Mouse (Mus musculus) brown adipose tissue, adult 24 weeks (tissue): Measurements from ENCODE around the gene Nln. TPM values are rescaled to one million over a fixed set of nuclear protein-coding genes. Genes with fewer than 3 reads are reported as not detected.
A peak's percentile ranks its signal among the peaks of the same experiment; 100 is the strongest.

Experiments used
- H3K27ac ChIP-seq: fragments of 200-500 bp; replicated peaks from 2 replicates; pipeline ENCODE4 v1.5.1; 2012; ENCODE audit warnings: low read depth, mild to moderate bottlenecking, low read length
- H3K4me1 ChIP-seq: fragments of 200-500 bp; 2 replicates; pipeline ENCODE4 v1.6.1; 2012; ENCODE audit warnings: low read length, mixed read lengths; ENCODE audit not compliant: control insufficient read depth, insufficient read depth, insufficient read length
- H3K4me3 ChIP-seq: fragments of 200-500 bp; 2 replicates; pipeline ENCODE4 v1.5.1; 2012; ENCODE audit warnings: low read depth, mild to moderate bottlenecking, low read length, moderate library complexity; ENCODE audit not compliant: insufficient read depth
- polyA plus RNA-seq: library from polyadenylated mRNA; stranded (reverse); fragments of >200 nt; gene quantifications from 2 replicates; pipeline ENCODE4 v1.2.4, GENCODE M21; 2012; ENCODE audit not compliant: missing spikeins, insufficient read depth, insufficient read length

The Nln gene
- polyA plus RNA-seq, 1 experiment = 20.0 TPM

DNA sequence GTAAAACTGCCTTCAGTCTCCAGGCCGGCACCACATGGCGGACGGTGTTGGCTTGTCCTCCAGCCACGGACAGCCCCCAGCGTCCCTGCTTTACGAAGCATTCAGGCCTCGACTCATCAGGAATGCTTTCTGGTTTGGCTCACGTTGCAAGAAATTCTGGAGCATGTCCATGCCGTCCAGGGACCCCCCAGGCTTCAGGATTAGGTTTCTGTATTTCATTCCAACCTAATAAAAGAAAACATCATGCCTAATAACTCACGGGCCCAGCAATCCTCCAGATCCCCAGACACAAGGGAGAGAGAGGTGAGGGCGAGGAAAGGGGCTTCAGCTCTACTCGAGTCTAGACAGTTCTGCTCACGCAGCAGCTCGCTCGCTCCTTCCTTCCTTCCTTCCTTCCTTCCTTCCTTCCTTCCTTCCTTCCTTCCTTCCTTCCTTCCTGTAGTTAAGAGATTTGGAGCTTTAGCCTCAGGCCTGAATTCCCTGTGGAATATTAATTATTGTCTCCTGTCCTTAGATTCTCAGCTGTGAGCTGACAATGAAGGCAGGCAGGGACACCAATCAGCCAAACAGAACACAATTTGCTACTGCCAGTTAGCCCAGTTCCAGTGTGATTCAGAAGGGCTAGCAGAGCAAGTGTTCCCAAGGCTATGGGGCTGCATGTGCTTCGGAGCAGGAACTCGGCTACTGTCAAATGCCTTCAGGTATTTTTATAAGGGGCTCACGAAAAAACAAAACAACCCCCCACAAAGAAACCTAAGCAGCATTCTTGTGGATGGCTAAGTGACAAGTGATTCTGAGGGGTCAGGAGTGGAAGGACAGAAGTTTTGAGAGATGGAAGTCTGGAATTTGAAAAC is 84.3 kb downstream of the Nln start:
- Histone ChIP-seq H3K4me3 (no peak overlapping the region), H3K27ac (peak overlapping the region; percentile 1; the same call in 1 of the 2 replicates), H3K4me1 (peaks cover 4% of the 10 kb centered on the region; the same call in 1 of the 2 replicates)

DNA sequence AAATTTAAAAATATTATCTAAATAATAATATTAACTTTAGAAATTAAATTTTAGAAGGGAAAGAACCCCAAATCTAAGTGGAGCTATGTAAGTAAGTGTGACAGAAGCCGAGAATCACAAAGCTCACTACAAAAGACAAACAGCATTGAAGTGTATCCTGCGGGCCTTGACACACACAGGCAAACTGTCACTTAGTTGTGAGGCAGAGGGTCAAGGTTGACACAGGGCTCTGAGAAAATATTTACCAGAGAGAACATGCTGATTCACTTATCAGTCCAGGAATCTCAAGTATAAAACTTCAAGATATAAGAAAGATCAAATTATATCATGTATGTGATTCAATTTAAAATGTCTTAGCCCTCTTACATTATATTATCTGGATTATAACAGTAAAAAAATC is 85.1 kb downstream of the Nln start:
- Histone ChIP-seq H3K4me3 (no peak overlapping the region), H3K4me1 (peaks cover 4% of the 10 kb centered on the region; the same call in 1 of the 2 replicates), H3K27ac (no peak overlapping the region)

DNA sequence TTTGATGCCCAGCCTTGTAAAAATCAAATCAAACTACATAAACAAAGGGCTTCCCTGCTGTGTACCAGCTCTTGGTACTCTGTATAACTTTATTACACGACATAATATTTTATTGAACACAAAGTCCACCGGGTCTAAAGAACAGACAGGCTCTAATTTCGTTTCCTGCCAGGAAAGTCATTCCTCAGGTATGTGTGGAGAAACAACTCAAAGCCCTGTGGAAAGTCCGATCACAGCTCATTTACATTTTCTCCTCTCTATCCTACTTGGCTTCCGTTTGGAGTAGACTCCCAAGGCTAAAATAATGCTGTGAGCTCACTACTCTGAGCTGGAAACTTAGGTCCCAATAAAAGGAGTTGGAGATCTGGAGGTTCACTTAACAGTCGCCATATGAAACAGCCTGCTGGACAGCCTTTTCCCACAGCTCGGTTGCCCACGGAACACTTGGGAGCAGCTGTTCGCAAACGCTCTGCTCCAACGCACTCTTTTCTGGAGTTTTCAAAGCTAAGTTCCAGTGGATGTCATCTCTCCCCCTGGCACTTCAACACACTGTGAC is 86.0 kb downstream of the Nln start:
- Histone ChIP-seq H3K27ac (peak overlapping the region; percentile 91), H3K4me3 (no peak overlapping the region), H3K4me1 (peaks cover 4% of the 10 kb centered on the region; the same call in 1 of the 2 replicates)

DNA sequence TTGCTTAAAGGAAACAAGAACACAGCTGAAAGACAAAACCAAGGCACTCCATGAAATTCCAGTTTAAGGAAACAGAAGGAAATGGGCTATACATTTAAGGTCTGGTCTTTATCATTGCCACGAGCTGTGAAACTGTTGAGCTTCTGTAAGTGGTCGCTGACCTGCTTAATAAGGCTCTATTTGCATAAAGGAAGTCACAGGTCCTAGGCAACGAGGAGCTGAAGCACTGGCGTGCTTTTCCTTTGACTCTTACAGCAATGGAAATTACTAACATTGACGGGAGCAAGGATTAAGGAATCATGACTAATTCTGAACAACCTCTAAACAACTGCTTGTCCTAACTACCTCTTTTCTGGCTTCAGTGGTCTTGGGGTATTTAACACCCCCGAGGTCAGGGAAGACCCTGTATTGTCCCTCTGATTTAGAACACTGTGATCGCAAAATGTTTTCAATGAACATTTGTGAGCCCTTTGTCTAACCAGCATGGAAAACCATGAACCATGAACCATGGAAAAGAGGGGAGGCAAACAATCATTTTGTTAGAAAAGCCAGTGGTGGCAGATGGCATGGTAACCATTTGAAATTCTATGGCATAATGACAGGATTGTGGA is 90.8 kb downstream of the Nln start:
- Histone ChIP-seq H3K4me1 (no peaks in the 10 kb centered on the region), H3K27ac (no peak overlapping the region), H3K4me3 (no peak overlapping the region)

DNA sequence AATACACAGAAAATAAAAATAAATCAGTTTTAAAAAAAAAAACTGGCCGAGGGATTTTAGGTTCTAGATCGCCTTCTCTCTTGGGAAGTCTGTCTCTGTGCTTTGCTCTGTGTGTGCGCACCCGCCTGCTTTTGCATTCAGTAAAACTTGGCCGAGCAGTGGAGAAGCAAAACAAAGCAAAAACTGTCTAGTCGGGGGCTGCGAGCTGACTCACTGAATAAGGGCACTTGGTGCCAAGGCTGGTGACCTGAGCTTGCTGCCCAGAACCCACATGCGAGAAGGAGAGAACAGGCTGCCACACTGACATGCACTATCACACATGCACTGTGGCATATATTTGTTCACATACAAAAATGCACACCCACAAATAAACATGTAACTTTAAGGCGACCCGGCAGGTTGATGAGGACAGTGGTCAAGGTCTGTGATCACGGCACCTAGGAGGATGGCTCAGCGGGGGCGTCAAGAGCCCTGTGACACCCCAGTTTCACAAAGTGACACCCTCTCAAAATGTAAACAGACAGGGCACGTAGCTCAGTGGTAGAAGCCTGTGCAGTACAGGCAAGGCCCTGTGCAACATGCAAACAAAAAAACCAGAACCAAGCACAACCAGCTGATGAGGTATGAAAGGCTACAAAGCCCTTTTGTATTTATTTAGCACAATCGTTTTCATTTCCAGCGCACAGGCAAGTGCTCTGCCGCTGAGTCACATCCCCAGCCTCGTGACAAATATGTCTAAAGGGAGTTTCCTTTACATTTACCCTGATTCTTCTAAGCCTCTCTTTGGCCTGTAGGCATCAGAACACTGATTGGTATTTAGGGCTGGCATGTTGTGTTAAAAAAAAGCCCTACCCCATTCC is 93.9 kb downstream of the Nln start:
- no peaks in the 10 kb centered on the region for H3K4me1 ChIP-seq
- H3K27ac ChIP-seq = no peak overlapping the region
- no peak overlapping the region for H3K4me3 ChIP-seq

DNA sequence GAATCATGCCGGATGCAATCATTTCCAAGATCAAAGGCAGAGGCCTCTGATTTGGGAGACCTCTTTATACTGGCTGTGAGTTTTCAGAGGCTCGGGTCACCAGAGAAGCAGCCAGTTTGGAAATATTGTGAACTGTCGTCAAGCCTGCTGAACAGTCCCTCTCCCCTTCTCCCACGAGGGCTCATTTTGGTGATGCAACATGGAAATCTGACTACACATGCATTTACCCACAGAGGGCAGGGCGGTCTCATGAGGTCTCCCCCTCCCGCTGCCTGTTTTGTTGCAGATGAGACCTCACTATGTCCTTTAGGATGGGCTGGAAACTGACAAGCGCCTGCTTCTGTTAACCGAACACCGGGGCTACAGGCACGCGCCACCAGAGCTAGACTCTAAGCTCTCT is 95.4 kb downstream of the Nln start:
- H3K27ac ChIP-seq = no peak overlapping the region
- H3K4me1 ChIP-seq = no peaks in the 10 kb centered on the region
- H3K4me3 ChIP-seq = no peak overlapping the region

DNA sequence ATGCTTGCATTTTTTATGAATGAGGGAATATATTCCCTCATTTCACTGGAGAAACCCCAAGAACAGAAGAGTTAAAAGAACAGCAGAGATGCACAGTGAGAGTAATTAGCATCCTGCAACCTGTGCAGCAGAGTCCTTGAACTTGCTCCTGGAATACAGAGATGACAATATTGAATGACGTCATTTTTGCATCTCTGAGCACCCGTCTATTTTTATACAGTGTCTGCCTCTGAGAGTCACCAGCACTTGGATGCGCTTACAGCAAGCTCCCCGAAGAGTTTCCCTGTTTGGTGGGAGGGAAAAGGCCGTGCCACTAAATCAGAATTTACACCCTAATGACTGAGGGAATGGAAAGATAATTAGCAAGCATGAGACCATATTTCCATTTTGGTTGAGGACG is 96.0 kb downstream of the Nln start:
- H3K4me3 ChIP-seq = no peak overlapping the region
- H3K27ac ChIP-seq = no peak overlapping the region
- no peaks in the 10 kb centered on the region for H3K4me1 ChIP-seq

DNA sequence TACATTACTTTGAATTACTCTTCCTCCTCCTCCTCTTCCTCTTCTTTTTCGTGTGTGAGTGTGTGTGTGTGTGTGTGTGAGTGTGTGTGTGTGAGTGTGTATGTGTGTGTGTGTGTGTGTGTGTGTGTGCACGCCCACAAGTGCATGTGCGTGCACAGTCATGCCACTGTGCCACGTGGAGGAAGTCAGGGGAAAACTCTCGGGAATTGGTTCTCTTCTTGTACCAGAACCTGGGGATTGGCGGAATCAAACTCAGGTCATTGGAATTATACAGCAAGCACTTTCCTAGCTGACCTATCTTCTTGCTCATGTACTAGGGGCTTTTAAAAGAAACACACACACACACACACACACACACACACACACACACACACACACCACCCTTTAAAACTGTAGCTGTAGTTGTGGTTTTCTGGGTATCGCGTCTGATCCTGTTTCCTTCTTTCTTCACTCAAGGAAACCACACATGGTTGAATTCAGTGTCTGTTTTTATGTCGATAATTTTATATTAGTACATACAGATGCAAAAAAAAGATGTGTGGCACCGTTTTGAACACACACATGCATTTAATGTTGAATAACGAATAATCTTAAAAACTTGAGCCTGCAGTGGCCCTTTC is 97.1 kb downstream of the Nln start:
- H3K4me1 ChIP-seq = no peaks in the 10 kb centered on the region

DNA sequence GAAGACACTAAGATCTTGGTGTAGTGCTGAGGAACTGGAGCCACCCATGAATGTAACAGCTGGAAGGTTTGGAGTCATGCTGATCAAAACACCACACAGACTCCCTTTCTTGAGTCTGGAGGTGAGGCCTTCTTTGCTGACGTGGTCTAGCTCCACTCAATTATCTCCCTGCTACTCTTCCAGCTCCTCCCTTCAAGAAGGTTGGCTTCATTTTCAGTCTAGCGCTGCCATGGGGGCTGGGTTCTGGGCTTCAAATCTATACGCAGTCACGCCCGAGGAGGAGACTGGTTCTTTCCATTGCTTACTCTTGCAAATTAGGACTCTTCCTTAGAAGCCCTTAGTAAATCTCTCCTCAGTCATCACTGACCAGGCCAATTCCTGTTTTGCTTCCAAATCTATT is 98.1 kb downstream of the Nln start:
- H3K4me3 ChIP-seq = no peak overlapping the region
- H3K4me1 ChIP-seq = no peaks in the 10 kb centered on the region
- no peak overlapping the region for H3K27ac ChIP-seq

More for the DNA sequence above, 97.1 kb downstream of the Nln start:
- no peak overlapping the region for H3K4me3 ChIP-seq
- H3K27ac ChIP-seq = no peak overlapping the region

DNA sequence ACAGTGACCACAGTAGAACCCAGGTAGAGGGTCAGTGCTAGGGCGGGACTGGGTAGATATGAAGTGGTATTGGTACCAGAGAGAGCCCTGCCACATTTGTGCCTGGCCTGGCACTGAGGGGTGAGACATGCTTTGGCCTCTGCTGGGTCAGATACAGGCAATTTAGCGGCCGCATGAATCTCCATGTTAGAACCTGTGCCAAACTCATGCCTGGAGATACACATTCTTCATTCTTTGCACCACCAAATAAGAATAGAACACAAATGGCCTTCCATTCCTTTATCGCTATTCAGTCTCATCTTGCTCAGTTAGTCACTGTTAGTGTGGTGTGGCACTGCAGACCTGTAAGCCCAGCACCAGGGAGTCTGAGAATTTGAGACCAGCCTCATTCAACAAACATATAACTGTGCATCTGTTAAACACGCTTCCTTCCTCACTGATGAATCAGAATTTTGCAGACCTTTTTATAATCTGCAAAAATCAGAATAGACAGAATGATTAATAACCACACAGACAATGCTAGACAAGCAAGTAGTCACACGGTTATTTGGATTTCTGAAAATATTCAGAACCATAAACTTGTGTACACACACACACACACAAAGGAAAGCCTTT is 104.1 kb downstream of the Nln start:
- no peak overlapping the region for H3K27ac ChIP-seq
- H3K4me1 ChIP-seq = no peaks in the 10 kb centered on the region
- no peak overlapping the region for H3K4me3 ChIP-seq

DNA sequence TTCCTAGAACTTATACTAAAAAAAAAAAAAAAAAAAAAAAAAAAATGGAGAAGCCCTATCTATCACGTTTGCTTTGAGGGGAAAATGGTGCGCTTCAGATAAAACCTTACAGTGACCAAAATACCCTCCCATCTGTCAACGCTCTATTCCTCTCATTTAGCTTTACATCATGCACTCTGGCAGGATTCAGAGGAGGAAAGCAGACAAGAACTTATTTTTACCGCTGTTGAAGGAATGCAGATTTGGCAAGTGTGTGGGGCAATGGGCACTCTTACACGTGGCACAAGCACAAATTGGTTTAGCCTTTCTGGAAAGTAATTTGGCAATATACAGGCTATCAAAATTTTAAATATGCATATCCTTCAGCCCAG is 115.3 kb downstream of the Nln start:
- Histone ChIP-seq H3K27ac (no peak overlapping the region), H3K4me1 (no peaks in the 10 kb centered on the region), H3K4me3 (no peak overlapping the region)

DNA sequence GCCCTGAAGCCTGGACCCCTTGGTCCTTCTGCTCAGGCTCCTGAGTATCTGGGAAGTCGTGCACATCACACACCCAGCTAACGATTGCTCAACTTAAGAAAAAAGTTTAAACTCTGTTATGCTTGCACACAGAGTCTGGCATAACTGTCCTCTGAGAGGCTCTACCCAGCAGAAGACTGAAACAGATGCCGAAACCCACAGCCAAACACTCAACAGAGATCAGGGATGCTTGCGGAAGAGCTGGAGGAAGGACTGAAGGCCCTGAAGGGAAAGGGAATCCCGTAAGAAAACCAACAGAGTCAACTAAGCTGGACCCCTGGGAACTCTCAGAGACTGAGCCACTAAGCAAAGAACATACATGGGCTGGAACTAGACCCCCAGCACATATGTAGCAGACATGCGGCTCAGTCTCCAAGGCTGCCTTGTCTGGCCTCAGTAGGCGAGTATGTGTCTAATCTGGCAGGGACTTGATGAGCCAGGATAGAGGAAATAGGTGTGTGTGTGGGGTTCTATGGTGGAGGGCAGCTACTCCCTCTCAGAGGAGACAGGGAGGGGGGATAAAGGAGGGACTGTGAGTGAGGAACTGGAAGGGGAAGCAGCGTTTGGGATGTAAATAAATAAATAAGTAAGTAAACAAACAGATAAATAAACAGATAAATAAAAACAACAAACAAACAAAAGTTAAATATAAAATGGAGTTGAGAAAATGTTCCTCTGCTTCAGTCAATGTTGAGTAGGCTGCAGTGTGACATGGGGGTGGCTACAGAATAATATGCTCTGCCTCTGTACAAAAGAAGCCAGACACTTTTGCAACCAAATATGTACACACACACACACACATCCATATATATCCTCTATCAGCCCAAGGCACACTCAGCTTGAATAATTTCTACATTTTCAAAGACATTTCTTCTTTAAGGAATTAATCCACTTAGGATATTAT is 116.0 kb downstream of the Nln start:
- Histone ChIP-seq H3K27ac (no peak overlapping the region), H3K4me3 (no peak overlapping the region), H3K4me1 (no peaks in the 10 kb centered on the region)

DNA sequence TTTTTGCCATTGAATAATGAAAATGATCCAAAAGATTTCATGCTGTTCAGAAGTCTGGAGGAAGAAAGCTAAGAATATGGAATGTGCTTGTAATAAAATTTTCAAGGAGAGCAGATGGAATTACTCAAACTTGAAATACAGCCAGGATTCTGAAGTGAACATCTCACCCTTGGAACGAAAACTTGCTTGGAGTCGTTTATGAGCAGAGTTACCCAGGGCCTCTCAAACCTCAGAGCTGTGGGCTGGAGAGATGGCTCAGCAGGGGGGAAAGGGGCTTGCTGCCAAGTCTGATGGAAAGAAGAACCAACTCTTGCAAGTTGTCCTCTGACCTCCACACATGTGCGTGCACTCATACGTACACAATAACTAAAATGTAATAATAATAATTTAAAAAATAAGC is 122.8 kb downstream of the Nln start:
- Histone ChIP-seq H3K4me1 (peaks cover 5% of the 10 kb centered on the region), H3K4me3 (no peak overlapping the region), H3K27ac (no peak overlapping the region)
